Mouse (Mus musculus): ENCODE results near the gene Gucy2g.

DNA sequence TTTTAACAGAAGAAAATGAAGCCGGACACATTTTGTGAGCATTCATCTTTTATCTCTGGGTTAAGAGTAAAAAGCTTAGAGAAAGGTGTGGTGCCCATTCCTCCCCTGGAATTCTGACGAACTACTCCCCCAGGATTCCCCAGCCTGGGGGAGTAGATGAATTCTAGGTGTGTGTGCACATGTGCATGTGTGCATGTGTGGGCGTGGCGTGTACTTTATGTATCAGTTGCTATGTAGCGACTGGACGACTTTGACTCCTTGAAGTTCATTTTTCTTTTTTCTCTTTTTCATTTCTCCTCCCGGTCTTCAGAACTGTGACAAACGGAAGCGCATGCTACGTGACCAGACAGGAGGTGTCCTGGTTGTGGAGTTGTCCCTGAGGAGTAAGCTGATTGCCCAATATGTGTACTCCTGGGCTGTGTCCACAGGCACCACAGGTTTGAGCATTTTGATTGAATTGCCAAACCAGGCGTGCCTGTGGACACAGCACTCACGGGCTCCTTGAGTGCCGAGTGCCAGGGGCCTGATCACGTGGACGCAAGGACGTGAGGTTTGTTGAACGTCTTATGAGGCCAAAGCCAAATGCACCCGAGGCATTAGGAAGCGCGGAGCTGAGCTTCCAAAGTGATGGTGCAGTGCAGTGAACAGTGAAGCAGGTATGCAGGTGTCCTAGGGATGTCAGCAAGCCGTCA lies 48.6 kb downstream of the Gucy2g start:
- TF ChIP-seq GATA1 (IDR thresholded peaks at IDR 0.05; ENCODE audit: low read length), result no peak
- no peak for TF ChIP-seq TAL1 (IDR thresholded peaks at IDR 0.05; ENCODE audit: low read length)

Data from erythroblast, embryonic 14.5 days (primary cell).